Mouse (Mus musculus) left cerebral cortex, adult 18-20 months (tissue): ENCODE results near the gene Ap3b1. TPM values are rescaled to one million over a fixed set of nuclear protein-coding genes. Genes with fewer than 3 reads are reported as not detected.

Experiments
- DNase-seq, 2 experiments: peaks; one replicate each; pipeline ENCODE4 v3.0.0; 2021 to 2022; ENCODE audit warnings: low spot score in 2 of 2, mixed read lengths in 1 of 2
- total RNA-seq, 2 experiments: library from RNA; stranded (reverse); gene quantifications; 2 replicates each; pipeline ENCODE4 v1.2.3; 2021

Gene Ap3b1
- total RNA-seq, 2 experiments from 2014 or later: 44.5 to 48.7 TPM

DNA sequence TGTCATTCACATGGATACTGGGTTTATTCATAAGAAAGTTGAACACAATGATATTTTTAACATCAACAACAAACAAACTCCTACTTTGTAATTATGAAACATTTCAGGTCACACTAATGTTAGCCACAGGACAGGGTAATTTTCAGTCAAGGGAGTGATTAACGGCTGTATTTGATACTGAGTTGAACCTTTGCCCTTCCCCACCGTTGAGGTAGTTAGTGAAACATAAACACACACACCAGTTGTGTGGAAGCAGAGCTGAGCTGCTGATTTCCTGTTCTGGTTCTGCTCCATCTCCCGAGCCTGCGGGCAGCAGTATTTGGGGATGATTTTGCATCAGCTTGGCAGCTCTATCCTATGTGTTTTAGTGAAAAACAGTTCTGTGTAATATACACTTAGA lies 88.2 kb downstream of the Ap3b1 start:
- DNase-seq: no peak

DNA sequence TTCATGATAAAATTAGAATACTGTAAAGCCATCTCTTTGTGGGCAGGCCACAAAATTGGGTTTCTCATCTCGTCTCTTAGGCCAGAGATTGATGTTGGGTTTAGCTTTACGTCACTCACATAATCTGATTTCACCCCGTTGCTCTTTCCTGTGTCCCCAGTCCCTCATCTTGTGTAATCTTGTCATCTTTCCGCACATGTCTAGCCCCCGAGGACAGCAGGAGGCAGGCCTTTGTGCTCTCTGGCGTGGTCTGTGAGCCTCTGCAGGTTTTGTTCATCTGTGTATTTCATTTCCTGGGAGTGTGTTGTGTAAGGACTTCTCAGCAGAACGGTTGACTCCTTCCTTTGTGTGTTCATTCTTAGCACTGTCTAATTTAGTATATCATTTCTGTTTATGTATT lies 90.8 kb downstream of the Ap3b1 start:
- DNase-seq: no peak

DNA sequence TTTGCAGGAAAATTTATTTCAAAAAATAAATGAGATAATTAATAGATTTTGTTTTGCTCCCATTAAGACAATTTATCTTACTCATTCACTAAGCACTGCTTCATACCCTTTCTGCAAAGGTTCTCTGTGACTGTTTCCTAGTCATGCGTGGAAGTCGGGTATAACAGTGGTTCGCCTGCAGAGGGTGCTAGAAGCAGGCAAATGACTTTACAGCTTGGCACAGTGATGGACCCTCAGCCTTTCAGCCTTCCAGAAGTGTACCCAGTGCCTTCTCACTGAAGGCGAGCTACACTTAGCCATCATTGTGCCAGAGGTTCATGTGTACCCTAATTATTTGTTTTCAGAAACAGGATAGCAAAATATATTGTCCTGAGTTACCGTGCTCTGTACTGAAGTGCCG lies 92.5 kb downstream of the Ap3b1 start:
- peak; percentile 47 to 56 for DNase-seq

DNA sequence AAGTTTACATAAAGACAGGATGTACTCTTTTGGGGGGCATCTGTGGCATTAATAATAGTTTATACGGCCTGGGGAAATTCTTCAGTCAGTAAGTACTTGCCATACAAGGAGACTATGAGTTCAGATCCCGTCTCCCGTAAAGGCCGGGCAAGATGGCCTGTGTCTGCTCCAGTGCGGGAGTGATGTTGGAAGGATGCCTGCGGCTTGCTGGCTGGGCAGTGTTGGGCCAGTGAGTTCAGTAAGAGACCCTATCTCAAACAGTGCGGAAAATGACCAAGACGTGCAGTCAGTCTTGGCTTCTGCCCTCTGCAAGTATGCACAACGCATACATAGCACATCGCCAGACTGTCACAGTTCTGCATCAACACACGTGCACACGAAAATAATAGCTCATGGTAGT lies 95.4 kb downstream of the Ap3b1 start:
- no peak for DNase-seq

DNA sequence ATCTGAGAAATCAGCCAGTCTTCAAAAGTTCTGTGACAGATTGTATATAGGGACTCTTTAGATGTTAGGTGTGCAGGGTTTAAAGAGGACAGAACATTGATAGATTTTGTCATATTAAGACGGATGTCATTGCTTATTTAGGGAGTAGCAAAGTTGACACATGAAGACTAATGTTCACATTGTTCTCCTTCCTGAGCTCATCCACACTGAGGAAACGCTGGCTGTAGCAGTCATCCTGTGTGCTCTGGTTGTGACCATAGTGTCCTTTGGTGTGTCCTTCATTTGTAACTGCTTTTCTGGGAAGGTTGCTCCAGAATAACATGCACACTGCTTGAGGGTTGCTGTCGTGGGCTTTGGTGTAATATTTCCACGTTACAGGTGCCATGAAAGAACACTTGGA lies 100.4 kb downstream of the Ap3b1 start:
- DNase-seq: no peak

DNA sequence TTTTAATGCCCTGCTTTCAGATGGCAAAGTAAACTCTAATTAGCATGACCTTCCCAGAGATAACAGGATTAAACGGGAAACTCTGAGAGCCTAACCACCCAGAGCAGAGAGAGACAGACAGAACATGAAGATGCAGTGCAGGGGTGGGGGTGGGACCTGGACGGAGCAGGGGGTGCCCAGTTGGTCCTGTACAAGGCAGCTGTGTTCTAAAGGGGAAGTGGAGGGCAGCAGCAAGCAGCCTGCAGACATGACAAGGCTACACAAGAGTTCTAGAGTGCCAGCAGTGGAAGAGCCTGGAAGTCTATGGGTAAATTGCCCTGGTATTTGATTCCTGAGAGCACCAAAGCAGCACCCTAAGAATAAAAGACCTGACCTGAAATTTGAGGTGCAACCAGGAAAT lies 105.5 kb downstream of the Ap3b1 start:
- DNase-seq: no peak

DNA sequence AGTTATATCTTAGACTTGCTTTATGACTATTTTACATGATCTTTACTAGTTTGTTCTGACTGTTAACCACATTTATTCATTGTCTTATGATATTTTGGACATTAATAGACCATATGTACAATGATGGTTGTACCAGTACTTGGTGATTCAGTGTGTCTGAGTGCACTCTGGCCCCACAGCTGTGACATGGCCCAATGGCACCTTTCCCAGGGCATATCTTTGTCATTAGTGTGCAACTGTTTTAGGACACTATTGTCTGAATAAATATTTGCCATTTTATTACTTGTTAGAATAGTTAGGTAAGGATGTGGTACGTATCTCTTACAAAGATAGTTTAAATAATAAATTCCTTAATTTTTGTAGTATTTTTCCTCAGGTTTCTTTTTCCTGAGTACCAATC lies 109.8 kb downstream of the Ap3b1 start:
- no peak for DNase-seq

DNA sequence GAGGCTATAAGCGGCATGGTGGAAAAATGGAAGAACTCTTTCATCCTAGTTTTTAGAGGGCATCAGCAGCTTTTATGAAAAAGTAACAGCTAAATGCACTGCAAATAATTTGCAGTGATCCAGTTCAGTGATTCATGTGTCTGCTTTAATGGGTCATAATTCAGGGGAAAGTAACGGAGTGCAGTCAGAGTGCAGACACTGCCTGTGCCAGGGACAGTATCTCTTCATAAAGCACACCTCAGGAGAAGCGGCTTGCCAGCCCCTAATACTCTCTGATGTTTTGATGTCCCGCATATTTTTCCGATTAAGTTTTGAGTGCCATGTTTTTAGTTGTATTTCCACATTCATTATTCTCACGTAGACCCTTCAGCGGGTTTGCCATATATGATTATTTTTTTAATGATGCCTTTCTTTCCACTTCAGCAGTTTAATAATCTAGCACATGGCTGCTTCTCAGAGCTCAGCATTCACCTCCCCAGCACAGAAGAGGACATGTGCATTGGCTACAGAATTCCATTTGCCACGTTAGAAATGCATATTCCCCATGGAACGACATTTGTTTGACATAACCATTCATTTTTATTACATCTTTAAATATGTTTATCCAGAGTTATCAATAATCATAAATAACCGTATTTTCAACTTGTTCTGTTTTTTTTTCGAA lies 112.4 kb downstream of the Ap3b1 start:
- no peak for DNase-seq

DNA sequence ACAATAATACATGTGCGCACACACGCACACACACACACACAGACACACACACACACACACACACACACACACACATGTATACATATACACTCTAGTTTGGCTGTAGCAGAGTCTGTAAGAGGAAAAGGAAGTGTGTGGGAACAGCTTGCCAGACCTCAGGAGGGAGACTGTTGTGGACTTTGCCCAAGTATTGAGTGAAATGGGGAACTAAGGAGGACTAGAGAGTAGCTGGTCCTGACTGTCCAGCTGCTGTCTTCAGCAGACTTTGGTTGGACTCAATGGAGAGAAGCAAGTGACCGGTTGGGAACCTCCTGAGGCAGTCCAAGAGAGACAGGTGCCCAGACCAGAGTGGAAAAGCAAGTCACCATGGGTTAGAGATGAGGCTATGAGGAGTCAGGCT lies 117.4 kb downstream of the Ap3b1 start:
- no peak for DNase-seq

DNA sequence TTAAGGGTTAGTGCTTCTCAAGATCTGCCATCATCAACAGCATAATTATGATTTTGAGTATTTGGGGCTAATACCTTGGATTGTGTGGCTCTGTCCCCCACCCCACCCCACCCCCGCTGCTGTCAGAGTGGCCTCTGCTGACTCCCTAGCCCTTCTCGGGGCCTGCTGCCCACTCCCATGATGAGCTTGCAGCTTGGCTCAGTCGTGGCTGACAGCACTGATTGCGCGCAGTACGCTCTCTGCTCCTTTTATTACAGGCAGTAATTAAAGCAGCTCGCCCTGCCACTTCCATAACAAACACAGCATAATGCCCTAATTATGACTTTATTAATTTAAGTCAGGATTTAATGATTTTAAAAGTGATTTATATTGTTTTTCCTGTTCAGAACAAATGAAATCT lies 121.5 kb downstream of the Ap3b1 start:
- no peak for DNase-seq

DNA sequence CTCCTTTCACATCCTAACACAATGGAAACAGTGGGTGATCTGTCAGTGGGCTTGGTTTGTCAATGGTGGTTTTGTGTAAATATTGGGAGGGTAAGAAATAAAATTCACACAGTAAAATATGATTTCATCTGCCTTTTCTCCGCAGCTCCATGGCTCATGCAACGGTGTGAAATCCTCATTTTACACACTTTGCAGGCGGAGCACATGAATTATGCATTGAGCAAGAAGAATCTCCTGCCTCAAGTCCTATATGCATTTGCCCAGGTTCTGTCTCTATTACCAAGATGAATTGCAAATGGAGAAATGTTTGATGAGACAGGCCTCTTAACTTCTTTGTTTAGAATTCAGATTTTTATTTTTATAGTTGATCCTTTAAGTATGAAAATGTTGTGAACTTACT lies 131.9 kb downstream of the Ap3b1 start:
- DNase-seq: no peak

DNA sequence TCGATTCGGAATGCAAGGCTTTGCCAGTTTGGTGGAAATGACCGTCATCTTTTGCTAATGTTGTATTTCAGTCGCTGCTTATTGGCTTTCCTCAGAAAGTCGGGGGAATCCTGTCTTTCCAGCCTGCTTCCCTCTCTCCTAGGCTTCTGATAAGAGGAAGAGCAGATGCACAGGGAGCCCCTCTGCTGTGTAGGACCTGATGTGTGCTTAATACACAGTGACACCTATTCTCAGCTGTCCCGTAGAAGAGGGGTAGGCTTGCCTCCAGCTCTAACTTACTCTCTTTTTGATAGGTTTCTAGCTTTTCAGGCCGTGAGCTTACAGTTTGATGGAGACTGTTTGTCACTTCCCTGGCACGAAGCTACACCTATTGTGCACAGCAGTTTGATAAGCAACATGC lies 132.4 kb downstream of the Ap3b1 start:
- no peak for DNase-seq

DNA sequence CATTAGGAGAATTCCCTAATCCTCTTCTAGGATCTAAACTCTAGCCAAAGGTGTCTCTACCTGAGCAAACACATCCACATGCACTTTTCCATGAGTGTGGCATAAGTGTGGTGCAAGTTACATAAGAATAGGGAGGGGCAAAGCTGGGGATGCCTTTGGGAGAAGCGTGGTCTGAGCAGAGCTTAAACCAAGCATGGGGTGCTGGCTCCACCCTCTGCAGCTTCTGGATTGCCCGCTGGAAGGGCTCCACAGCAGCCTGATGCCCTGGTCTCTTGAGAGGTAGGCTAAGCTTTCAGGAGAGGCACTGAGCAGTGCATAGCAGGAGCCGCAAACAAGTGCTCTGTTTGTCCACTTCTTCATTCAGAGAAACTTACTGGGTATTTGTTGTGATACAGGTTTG lies 138.8 kb downstream of the Ap3b1 start:
- DNase-seq: no peak

DNA sequence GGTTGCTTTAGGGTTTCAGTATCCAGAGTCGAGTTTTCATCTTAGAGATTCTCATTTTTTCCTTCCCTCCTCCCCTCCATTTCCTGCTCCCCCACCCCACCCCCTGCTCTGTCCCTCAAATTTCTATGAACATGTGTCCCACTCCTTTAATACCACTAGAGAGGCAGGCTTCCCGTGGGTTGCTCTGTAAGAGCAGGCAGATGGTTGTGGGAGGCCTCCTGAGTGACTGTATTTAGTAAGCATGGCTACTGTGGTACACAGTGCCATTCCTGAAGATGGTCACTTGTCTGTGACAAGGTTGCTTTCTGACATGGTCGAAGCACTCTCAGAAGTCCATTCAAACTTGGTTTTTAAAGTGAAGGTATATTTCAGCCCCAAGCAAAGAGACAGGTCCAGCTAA lies 147.7 kb downstream of the Ap3b1 start:
- peak in 1 of 2 experiments; percentile 15 for DNase-seq

DNA sequence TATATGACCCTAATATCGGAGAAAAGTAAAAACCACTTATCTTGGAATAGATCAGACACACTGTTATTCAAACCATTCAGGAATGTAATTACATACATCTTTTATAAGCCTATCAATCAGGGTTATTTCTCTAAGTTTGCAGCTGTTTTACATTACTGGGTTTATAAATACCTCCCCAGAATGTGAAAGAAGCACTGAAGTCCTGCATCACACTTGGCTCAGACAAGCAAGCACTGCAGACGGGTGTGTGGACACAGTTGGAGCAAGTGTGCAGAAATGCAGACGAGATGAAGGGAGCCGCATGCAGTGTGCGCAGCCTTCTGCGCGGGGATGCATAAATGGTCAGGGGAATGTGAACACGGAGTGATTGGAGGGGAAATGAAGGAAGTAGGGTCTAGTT lies 149.6 kb downstream of the Ap3b1 start:
- no peak for DNase-seq

DNA sequence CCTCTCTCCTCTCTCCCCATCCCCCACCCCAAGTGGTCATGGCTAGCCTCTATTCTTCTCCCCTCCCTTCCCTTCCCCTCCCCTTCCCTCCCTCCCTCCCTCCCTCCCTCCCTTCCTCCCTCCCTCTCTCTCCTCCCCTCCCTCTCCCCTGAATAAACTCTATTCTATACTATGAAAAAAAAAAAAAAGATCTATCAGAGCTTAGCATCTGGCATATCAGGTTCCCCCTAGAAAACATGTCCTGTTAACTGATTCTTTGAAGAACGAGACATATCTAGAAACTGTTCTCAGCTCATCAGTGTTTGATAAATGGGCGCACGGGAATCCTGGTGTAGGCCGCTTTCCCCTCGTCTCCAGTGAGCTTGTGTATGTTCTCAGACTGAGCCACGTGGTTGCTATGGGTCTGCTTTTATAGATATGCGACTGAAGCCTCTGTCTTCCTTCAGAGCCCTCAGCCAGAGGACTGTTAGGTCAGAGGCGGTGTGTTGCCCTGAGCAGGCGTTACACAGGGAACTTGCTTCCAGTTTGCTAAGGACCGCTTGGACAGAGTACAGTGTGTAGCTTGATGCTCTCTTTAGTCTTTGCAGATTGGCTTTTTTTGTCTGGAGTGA lies 154.5 kb downstream of the Ap3b1 start:
- no peak for DNase-seq

DNA sequence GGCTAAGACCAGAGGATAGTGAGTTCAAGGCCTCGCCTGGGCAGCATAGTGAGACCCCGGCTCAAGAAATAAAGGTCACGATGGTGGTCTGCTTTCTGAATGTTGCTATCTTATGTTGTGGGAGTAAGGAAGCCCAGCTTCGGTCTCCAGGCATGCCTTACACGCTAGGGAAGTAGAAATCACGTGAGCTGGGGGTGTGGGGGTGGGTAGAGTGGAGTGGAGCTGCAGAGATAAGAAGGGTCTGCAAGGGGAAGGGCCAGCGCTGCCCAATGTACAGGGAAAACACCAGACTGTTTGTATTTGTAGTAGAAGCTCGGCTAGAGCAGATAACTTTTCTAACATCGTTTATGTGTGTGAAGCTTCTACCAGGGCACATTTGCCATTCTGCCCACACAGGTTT lies 155.1 kb downstream of the Ap3b1 start:
- DNase-seq: no peak

DNA sequence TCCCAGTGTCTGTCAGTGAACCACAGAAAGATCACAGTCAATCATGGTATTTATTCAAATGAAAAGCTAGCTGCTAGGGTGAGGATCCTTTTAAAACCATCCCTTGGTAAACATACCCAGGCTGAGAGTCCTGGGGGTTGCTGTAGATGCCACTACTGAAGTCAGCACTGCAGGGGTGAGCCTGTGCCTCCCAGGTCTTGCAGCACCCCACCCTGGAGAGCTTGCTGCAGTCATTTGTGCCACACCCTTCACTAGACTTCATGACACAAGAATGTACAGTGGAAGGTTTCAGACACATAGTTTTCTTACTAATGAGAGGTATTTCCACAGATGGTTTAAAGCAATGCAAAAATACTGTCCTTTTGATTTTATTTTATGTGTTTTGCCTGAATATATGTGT lies 156.2 kb downstream of the Ap3b1 start:
- no peak for DNase-seq

DNA sequence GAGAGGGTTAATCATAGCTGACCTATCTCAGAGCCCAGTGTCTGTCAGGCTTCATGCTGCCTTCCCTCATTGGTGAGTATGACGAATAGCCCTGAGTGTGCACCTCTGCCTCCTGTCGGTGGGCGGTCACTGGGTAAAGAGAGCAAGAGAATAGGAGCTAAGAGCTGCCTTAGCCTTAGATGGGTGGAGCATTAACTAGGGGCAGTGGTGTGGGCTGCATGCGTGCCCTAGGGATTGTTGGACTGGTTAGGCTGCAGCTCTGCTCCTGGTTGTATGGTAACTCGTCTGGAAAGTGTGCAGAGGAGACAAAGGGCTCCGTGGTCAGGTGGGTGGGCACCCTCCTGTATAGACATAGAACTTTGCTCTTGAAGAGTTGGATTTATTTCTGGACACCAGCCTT lies 157.8 kb downstream of the Ap3b1 start:
- DNase-seq: no peak

DNA sequence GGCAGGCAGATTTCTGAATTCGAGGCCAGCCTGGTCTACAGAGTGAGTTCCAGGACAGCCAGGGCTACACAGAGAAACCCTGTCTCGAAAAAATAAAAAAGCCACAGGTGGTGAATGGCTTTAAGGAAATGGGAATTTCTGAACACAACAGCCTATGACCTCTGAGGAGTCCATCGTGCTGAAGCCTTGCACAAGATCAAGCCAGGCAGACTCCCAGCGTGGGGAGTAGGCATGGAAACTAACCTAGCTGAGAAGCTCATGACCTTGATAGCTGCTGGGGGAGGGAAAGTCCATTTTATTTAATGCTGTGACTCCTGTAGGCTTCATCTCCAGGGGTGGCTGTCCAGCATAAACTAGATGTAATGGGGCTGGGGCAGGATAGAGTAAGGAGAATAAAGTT lies 159.4 kb downstream of the Ap3b1 start:
- no peak for DNase-seq

DNA sequence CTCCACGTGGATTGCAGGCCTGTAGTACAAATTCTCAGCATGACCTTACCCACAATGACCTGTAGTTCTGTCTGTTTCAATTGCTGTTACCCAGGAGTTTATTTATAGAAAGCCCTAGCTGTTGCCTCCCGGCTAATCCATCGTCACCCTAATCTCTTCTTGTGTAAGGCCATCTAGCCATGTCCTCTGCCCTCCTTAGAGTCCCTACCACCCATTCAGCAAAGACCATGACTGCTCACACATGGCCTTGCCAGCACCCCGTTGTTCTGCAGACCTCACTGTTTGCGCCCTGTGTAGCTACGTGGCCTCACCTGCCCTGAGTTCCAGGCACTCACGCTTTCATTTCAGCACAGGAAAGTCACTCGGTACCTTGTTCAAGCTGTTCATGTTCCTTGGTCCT lies 160.5 kb downstream of the Ap3b1 start:
- DNase-seq: no peak

DNA sequence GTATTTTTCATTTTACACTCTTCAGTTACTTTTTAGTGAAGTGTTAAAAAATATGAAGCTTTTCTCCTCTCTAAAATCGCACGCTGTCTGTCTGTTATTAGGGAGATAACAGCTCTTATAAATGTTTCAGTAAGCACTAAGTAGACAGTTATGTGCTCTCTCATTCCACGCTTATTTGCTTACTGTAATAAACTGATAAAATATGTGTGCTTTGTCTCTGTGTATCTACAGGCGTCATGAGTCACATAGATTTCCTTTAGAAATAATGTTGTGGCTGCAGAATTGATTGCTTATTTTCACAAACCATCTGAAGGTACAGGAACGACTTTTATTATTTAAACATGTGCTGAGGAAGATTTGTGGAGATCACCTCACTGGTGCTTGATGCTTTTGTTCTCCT lies 164.5 kb downstream of the Ap3b1 start:
- no peak for DNase-seq

DNA sequence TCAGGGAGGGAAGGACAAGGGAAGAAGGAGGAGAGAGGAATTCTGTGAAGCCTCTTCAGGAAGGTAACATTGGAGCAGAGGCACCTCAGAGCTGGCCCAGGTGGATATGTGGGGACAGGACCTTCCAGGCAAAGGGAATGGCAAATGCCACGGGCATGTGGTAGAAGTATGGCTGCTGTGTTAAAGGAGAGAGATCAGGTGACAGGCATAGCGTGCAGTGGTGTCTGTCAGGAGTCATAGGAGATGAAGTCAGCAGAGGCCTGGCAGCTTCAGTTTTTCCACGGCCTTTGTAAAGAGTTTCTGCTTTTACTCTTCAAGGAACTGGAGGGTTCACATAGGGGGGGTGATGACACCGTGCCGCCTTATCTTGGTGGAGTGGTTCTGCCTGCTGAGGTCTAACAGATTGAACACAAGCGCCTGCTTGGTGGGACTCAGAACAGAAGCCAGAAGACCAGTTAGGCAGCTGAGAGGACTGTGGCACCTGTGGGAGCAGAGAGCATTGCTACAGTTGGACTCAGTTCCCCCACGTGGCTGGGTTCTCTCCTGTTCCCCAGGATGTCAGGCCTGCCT lies 166.0 kb downstream of the Ap3b1 start:
- no peak for DNase-seq
